Mouse (Mus musculus): ENCODE results near the gene Tent4a. TPM values are rescaled to one million over a fixed set of nuclear protein-coding genes. Genes with fewer than 3 reads are reported as not detected.

Gene Tent4a
- polyA plus RNA-seq, 1 experiment from 2014 or later: 5.0 TPM

GRCm38 (mm10) chr13:69459657-69460458, 74.6 kb downstream of the Tent4a start:
- Histone ChIP-seq H3K9ac (replicated peaks; ENCODE audit: low read length) (no peak overlapping the region), H3K4me1 (ENCODE audit: insufficient read depth, low read length) (no peaks in the 10 kb centered on the region), H3K4me2 (replicated peaks; ENCODE audit: low read depth, low read length) (no peak overlapping the region), H3K9me3 (ENCODE audit: low read length) (no peaks in the 10 kb centered on the region), H3K36me3 (ENCODE audit: insufficient read depth, low read length) (no peaks in the 10 kb centered on the region), H3K27ac (ENCODE audit: low read length) (no peak overlapping the region), H3K4me3 (ENCODE audit: low read length) (no peak overlapping the region), H3K27me3 (ENCODE audit: insufficient read depth, low read length) (no peaks in the 10 kb centered on the region)
- no peak for ATAC-seq (ENCODE audit: low FRiP score, low TSS enrichment)
- 9% methylated on average over 8 of the region's 8 CpGs for WGBS

GRCm38 (mm10) chr13:69458891-69459290, 75.5 kb downstream of the Tent4a start:
- 89% methylated on average over 2 of the region's 2 CpGs for WGBS
- Histone ChIP-seq H3K9me3 (ENCODE audit: low read length) (no peaks in the 10 kb centered on the region), H3K4me3 (ENCODE audit: low read length) (no peak overlapping the region), H3K4me2 (replicated peaks; ENCODE audit: low read depth, low read length) (no peak overlapping the region), H3K9ac (replicated peaks; ENCODE audit: low read length) (no peak overlapping the region), H3K36me3 (ENCODE audit: insufficient read depth, low read length) (no peaks in the 10 kb centered on the region), H3K27ac (ENCODE audit: low read length) (no peak overlapping the region), H3K27me3 (ENCODE audit: insufficient read depth, low read length) (no peaks in the 10 kb centered on the region), H3K4me1 (ENCODE audit: insufficient read depth, low read length) (no peaks in the 10 kb centered on the region)
- no peak for ATAC-seq (ENCODE audit: low FRiP score, low TSS enrichment)

- no peaks in the 10 kb centered on the region for H3K4me1 ChIP-seq (ENCODE audit: insufficient read depth, low read length)
- H3K36me3 ChIP-seq (ENCODE audit: insufficient read depth, low read length): no peaks in the 10 kb centered on the region
- no peaks in the 10 kb centered on the region for H3K27me3 ChIP-seq (ENCODE audit: insufficient read depth, low read length)
- no peak overlapping the region for H3K4me2 ChIP-seq (replicated peaks; ENCODE audit: low read depth, low read length)
- 92% methylated on average over 6 of the region's 6 CpGs for WGBS
- no peaks in the 10 kb centered on the region for H3K9me3 ChIP-seq (ENCODE audit: low read length)
- H3K27ac ChIP-seq (ENCODE audit: low read length): no peak overlapping the region
- no peak overlapping the region for H3K9ac ChIP-seq (replicated peaks; ENCODE audit: low read length)
- H3K4me3 ChIP-seq (ENCODE audit: low read length): no peak overlapping the region
- no peak for ATAC-seq (ENCODE audit: low FRiP score, low TSS enrichment)
Measured at GRCm38 (mm10) chr13:69458461-69458860, 76.0 kb downstream of the Tent4a start.

- Histone ChIP-seq H3K27me3 (ENCODE audit: insufficient read depth, low read length) (no peaks in the 10 kb centered on the region), H3K4me1 (ENCODE audit: insufficient read depth, low read length) (no peaks in the 10 kb centered on the region), H3K36me3 (ENCODE audit: insufficient read depth, low read length) (no peaks in the 10 kb centered on the region), H3K27ac (ENCODE audit: low read length) (no peak overlapping the region), H3K4me3 (ENCODE audit: low read length) (no peak overlapping the region), H3K9me3 (ENCODE audit: low read length) (no peaks in the 10 kb centered on the region), H3K9ac (replicated peaks; ENCODE audit: low read length) (no peak overlapping the region), H3K4me2 (replicated peaks; ENCODE audit: low read depth, low read length) (no peak overlapping the region)
- WGBS: 34% methylated on average over 2 of the region's 2 CpGs
- no peak for ATAC-seq (ENCODE audit: low FRiP score, low TSS enrichment)
Measured at GRCm38 (mm10) chr13:69457105-69457504, 77.3 kb downstream of the Tent4a start.

GRCm38 (mm10) chr13:69456641-69457040, 77.8 kb downstream of the Tent4a start:
- Histone ChIP-seq H3K9ac (replicated peaks; ENCODE audit: low read length) (no peak overlapping the region), H3K27me3 (ENCODE audit: insufficient read depth, low read length) (no peaks in the 10 kb centered on the region), H3K27ac (ENCODE audit: low read length) (no peak overlapping the region), H3K9me3 (ENCODE audit: low read length) (no peaks in the 10 kb centered on the region), H3K4me1 (ENCODE audit: insufficient read depth, low read length) (no peaks in the 10 kb centered on the region), H3K4me2 (replicated peaks; ENCODE audit: low read depth, low read length) (no peak overlapping the region), H3K36me3 (ENCODE audit: insufficient read depth, low read length) (no peaks in the 10 kb centered on the region), H3K4me3 (ENCODE audit: low read length) (no peak overlapping the region)
- no peak for ATAC-seq (ENCODE audit: low FRiP score, low TSS enrichment)
- 76% methylated on average over 11 of the region's 11 CpGs for WGBS

GRCm38 (mm10) chr13:69455476-69456175, 78.8 kb downstream of the Tent4a start:
- Histone ChIP-seq H3K4me3 (ENCODE audit: low read length) (no peak overlapping the region), H3K4me1 (ENCODE audit: insufficient read depth, low read length) (no peaks in the 10 kb centered on the region), H3K27ac (ENCODE audit: low read length) (no peak overlapping the region), H3K36me3 (ENCODE audit: insufficient read depth, low read length) (no peaks in the 10 kb centered on the region), H3K9ac (replicated peaks; ENCODE audit: low read length) (no peak overlapping the region), H3K27me3 (ENCODE audit: insufficient read depth, low read length) (no peaks in the 10 kb centered on the region), H3K9me3 (ENCODE audit: low read length) (no peaks in the 10 kb centered on the region), H3K4me2 (replicated peaks; ENCODE audit: low read depth, low read length) (no peak overlapping the region)
- ATAC-seq (ENCODE audit: low FRiP score, low TSS enrichment): no peak
- 62% methylated on average over 14 of the region's 14 CpGs for WGBS

Other genes starting within 250 kb of the Tent4a start
- 124 and 131 TPM in 2 replicates for gene Nsun2, start 871 bp downstream of the Tent4a start, polyA plus RNA-seq (2015; fragmentation: Nextera tagmentation; extraction: Ambion mirVana)
- 25.0 and 27.7 TPM in 2 replicates for gene Srd5a1, start 76.8 kb upstream of the Tent4a start, polyA plus RNA-seq (2015; fragmentation: Nextera tagmentation; extraction: Ambion mirVana)
- gene Ube2ql1, start 205.3 kb upstream of the Tent4a start, polyA plus RNA-seq (2015; fragmentation: Nextera tagmentation; extraction: Ambion mirVana): 0.61 and 0.75 TPM in 2 replicates

All from kidney, embryonic 16.5 days (tissue).